Mouse (Mus musculus) cerebellum, adult 2 months (tissue): ENCODE measurements around the gene Mdm2. TPM values are rescaled to one million over a fixed set of nuclear protein-coding genes. Genes with fewer than 3 reads are reported as not detected.
"Not testable (repeated sequence)": the region's sequence is repeated elsewhere in the genome, so short reads cannot be mapped to it uniquely, and the experiment has no call there.

Experiments
- DNase-seq, 2 experiments: peaks; one replicate each; pipeline ENCODE4 v3.0.0; 2021
- H3K27ac ChIP-seq: fragments of 200-500 bp; 2 replicates; pipeline ENCODE4 v1.5.1; 2012; ENCODE audit warnings: low read length, control low read depth, inconsistent platforms; ENCODE audit not compliant: insufficient read depth
- H3K27me3 ChIP-seq: fragments of 200-500 bp; 2 replicates; pipeline ENCODE4 v1.6.1; 2012; ENCODE audit warnings: inconsistent platforms, mild to moderate bottlenecking, low read length, moderate library complexity; ENCODE audit not compliant: control insufficient read depth, insufficient read depth
- H3K4me1 ChIP-seq: fragments of 200-500 bp; 2 replicates; pipeline ENCODE4 v1.6.1; 2011; ENCODE audit warnings: low read length; ENCODE audit not compliant: control insufficient read depth, insufficient read depth
- H3K4me3 ChIP-seq: fragments of 200-500 bp; replicated peaks from 2 replicates; pipeline ENCODE3; 2011; ENCODE audit warnings: mild to moderate bottlenecking, low read depth, low read length, control low read depth; ENCODE audit not compliant: insufficient read depth
- CTCF ChIP-seq: fragments of 200-500 bp; IDR thresholded peaks from 2 replicates; pipeline ENCODE4 v1.5.1; 2011; ENCODE audit warnings: low read depth, mild to moderate bottlenecking, control low read depth, low read length, moderate library complexity, borderline replicate concordance; ENCODE audit not compliant: insufficient read depth
- POLR2A ChIP-seq: fragments of 200-500 bp; IDR thresholded peaks from 2 replicates; pipeline ENCODE4 v1.6.1; 2011; ENCODE audit warnings: low read length, control low read depth, borderline replicate concordance; ENCODE audit not compliant: insufficient read depth
- WGBS: fragments of 180-500 bp; shearing (Covaris S2); methylation state at CpG from one replicate; pipeline ENCODE4 v1.1.7; 2018; 5-methylcytosine and 5-hydroxymethylcytosine counted together
- polyA plus RNA-seq: library from polyadenylated mRNA; depleted of rRNA; stranded (reverse); fragments of >200 nt; gene quantifications from 2 replicates; pipeline ENCODE4 v1.2.3, GENCODE M21; 2012

Gene Mdm2
- polyA plus RNA-seq, 1 experiment: 67.6 TPM

- Histone ChIP-seq H3K27ac (no peak overlapping the region), H3K4me1 (no peaks in the 10 kb centered on the region), H3K27me3 (no peaks in the 10 kb centered on the region), H3K4me3 (no peak overlapping the region)
- no peak for DNase-seq
- TF ChIP-seq POLR2A (no peak), CTCF (no peak)
- WGBS: 94% methylated on average over 4 of the region's 4 CpGs
These were observed 16.4 kb upstream of the Mdm2 start for GRCm38 (mm10) chr10:117726888-117727385.

- H3K27ac ChIP-seq: no peak overlapping the region
- TF ChIP-seq CTCF: no peak
- no peak for TF ChIP-seq POLR2A
- H3K4me1 ChIP-seq: no peaks in the 10 kb centered on the region
- WGBS: 91% methylated on average over 4 of the region's 4 CpGs
- no peaks in the 10 kb centered on the region for H3K27me3 ChIP-seq
- DNase-seq: no peak
- no peak overlapping the region for H3K4me3 ChIP-seq
These were observed 15.8 kb upstream of the Mdm2 start for GRCm38 (mm10) chr10:117726350-117726749.

GRCm38 (mm10) chr10:117725671-117726070, 15.1 kb upstream of the Mdm2 start:
- WGBS: 75% methylated on average over 7 of the region's 7 CpGs
- Histone ChIP-seq H3K27me3 (no peaks in the 10 kb centered on the region), H3K4me1 (no peaks in the 10 kb centered on the region), H3K27ac (no peak overlapping the region), H3K4me3 (no peak overlapping the region)
- DNase-seq: no peak
- no peak for TF ChIP-seq POLR2A
- TF ChIP-seq CTCF: no peak

- H3K4me3 ChIP-seq: no peak overlapping the region
- H3K27ac ChIP-seq: no peak overlapping the region
- WGBS: 90% methylated on average over 3 of the region's 3 CpGs
- no peak for DNase-seq
- H3K4me1 ChIP-seq: no peaks in the 10 kb centered on the region
- no peak for TF ChIP-seq POLR2A
- no peak for TF ChIP-seq CTCF
- H3K27me3 ChIP-seq: no peaks in the 10 kb centered on the region
These were observed 14.3 kb upstream of the Mdm2 start for GRCm38 (mm10) chr10:117724804-117725361.

- Histone ChIP-seq H3K27ac (no peak overlapping the region), H3K4me1 (no peaks in the 10 kb centered on the region), H3K27me3 (no peaks in the 10 kb centered on the region), H3K4me3 (no peak overlapping the region)
- no peak for DNase-seq
- WGBS: 83% methylated on average over 5 of the region's 5 CpGs
- TF ChIP-seq CTCF (no peak), POLR2A (no peak)
These were observed 13.7 kb upstream of the Mdm2 start for GRCm38 (mm10) chr10:117724136-117724718.

- H3K4me3 ChIP-seq: no peak overlapping the region
- H3K27ac ChIP-seq: no peak overlapping the region
- WGBS: 47% methylated on average over 19 of the region's 19 CpGs
- H3K4me1 ChIP-seq: no peaks in the 10 kb centered on the region
- DNase-seq: peak in 1 of 2 experiments; percentile 13
- no peak for TF ChIP-seq POLR2A
- TF ChIP-seq CTCF: no peak
- H3K27me3 ChIP-seq: no peaks in the 10 kb centered on the region
These were observed 7.9 kb upstream of the Mdm2 start for GRCm38 (mm10) chr10:117718161-117719119.

GRCm38 (mm10) chr10:117717583-117717982, 7.0 kb upstream of the Mdm2 start:
- Histone ChIP-seq H3K27ac (no peak overlapping the region), H3K4me3 (no peak overlapping the region), H3K27me3 (no peaks in the 10 kb centered on the region), H3K4me1 (no peaks in the 10 kb centered on the region)
- WGBS: 25% methylated on average over 4 of the region's 4 CpGs
- TF ChIP-seq CTCF: no peak
- no peak for TF ChIP-seq POLR2A
- no peak for DNase-seq

GRCm38 (mm10) chr10:117716686-117717085, 6.1 kb upstream of the Mdm2 start:
- DNase-seq: no peak
- Histone ChIP-seq H3K27me3 (no peaks in the 10 kb centered on the region), H3K4me1 (no peaks in the 10 kb centered on the region), H3K4me3 (no peak overlapping the region), H3K27ac (no peak overlapping the region)
- TF ChIP-seq CTCF (no peak), POLR2A (no peak)
- 82% methylated on average over 3 of the region's 3 CpGs for WGBS

GRCm38 (mm10) chr10:117715654-117716053, 5.1 kb upstream of the Mdm2 start:
- not testable (repeated sequence) for H3K4me1 ChIP-seq
- 92% methylated on average over 1 of the region's 1 CpGs for WGBS

More at GRCm38 (mm10) chr10:117715654-117716053, 5.1 kb upstream of the Mdm2 start:
- H3K27me3 ChIP-seq, H3K4me3 ChIP-seq, H3K27ac ChIP-seq, DNase-seq: not testable (repeated sequence)
